Mouse (Mus musculus): Measurements from ENCODE around the gene Atg5. TPM values are rescaled to one million over a fixed set of nuclear protein-coding genes. Genes with fewer than 3 reads are reported as not detected.
"Not testable (repeated sequence)": the region's sequence is repeated elsewhere in the genome, so short reads cannot be mapped to it uniquely, and the experiment has no call there.

Gene Atg5
- polyA plus RNA-seq, 1 experiment from 2014 or later = 49.2 TPM

DNA sequence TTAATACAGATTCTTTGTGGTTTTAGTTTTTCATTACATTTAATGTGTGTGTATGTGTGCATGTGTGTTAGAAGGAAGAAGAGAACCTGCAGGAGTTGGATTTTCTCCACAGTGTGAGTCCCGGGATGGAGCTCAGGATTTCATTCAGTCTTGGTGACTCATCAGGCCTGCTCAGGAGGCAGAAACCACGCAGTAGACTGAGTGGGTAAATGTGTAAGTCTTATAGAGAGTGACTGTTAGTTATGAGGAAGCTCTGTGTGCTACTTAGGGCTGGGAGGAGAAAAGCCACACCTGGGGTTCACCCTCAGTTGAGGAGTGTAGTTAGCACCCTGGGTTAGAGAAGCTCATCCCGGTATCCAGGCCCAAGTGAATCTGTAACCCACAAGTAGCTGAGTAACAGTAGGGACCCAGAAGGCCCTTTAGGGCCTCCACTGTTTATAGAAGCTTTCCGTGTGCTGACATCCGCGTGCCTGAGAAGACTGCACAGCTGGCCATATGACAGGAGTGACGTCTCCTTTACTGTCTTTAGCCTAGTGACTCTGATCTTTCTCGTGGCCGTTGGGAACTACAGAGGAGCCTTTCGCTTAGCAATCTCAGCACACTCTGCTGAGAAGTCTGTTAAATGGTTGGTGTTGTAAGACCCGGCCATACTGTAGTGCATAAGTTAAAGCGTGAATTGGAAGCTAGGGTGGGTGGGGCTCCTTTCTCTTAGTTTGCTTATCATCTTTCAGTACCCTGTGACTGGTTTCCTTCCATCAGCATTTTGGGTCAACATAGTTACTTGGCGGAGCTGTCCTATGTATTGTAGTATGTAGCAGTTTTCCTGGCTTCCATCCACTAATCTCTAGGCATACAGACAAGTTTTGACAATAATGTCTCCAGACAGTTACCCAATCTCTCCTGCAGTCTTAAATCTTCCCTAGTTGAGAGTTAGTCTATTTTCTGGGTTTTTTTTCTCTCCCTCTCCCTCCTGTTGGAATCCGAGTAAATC is 48.4 kb downstream of the Atg5 start:
- 0 out of 2 replicates have a peak, but pooled peaks cover 3% of the 10 kb centered on the region for H3K36me3 ChIP-seq
- H3K4me2 ChIP-seq (replicated peaks) = no peak overlapping the region
- 0 out of 2 replicates have a peak, but pooled peaks cover 11% of the 10 kb centered on the region for H3K4me1 ChIP-seq
- no peak overlapping the region for H3K9ac ChIP-seq
- H3K27ac ChIP-seq = no peak overlapping the region
- 80% methylated on average over 14 of the region's 14 CpGs for WGBS
- no peak overlapping the region for H3K4me3 ChIP-seq
- no peaks in the 10 kb centered on the region for H3K27me3 ChIP-seq
- H3K9me3 ChIP-seq = no peaks in the 10 kb centered on the region
- no peak for ATAC-seq (ENCODE audit: insufficient number of reproducible peaks, insufficient read depth, low FRiP score, low TSS enrichment)

DNA sequence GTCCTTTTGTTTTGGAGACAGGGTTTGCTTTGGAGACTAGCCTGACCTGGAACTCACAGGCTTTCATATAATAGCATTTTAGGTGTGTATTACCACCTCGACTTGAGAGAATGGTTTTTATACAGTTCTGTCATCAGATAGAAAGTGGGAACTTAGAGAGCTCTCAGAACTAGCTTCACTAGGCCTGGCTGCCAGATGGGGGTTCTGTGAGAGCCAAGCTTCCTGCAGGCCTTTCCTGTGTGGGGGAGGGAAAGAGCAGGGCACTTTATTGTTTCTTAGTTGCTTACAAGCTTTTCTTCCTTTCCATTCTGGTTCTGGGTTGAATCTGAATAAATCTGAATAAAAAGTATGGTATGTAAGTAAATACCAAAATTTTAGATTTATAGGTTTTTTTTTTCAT is 54.0 kb downstream of the Atg5 start:
- H3K4me3 ChIP-seq = no peak overlapping the region
- H3K9ac ChIP-seq = no peak overlapping the region
- H3K4me2 ChIP-seq (replicated peaks) = no peak overlapping the region
- no peaks in the 10 kb centered on the region for H3K4me1 ChIP-seq
- 0 out of 2 replicates have a peak, but pooled peaks cover 3% of the 10 kb centered on the region for H3K36me3 ChIP-seq
- 42% methylated on average over 1 of the region's 1 CpGs for WGBS
- ATAC-seq (ENCODE audit: insufficient number of reproducible peaks, insufficient read depth, low FRiP score, low TSS enrichment) = no peak
- no peak overlapping the region for H3K27ac ChIP-seq
- H3K9me3 ChIP-seq = no peaks in the 10 kb centered on the region
- H3K27me3 ChIP-seq = no peaks in the 10 kb centered on the region

DNA sequence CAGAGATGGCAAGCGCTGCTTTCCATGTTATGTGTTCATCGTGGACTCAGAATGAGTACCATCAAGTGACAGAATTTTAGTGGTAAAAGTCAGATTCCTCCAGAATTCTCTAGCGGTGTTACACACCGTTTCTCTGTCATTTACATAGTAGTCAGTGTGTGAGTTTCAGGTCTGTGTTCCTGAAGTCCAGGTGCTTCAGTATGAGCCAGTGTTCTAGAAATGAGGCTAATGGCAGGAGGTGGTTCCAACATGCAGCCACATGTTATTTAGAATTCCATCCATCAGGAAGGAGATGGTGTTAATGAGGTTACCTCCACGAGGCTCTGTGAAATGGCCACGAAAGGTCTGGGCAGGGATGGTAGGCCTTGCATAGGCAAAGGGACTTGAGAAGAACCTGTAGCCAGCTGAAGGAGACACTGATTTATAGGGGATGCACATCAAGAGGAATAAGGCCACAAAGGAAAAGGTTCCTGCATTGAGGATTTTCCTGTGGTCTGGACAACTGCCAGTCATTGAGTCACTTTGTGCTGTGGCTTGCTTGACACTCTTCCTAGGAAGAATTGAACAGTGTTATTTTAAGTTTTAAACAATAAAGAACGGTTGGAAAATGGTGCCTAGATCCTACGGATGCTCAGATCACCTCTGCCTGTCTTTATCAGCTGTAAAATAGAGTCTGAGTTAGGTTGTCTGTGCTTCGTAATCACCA is 55.1 kb downstream of the Atg5 start:
- Histone ChIP-seq H3K9me3 (no peaks in the 10 kb centered on the region), H3K9ac (no peak overlapping the region), H3K4me2 (replicated peaks) (no peak overlapping the region), H3K36me3 (0 out of 2 replicates have a peak, but pooled peaks cover 3% of the 10 kb centered on the region), H3K4me1 (no peaks in the 10 kb centered on the region), H3K27me3 (no peaks in the 10 kb centered on the region), H3K4me3 (no peak overlapping the region), H3K27ac (no peak overlapping the region)
- ATAC-seq (ENCODE audit: insufficient number of reproducible peaks, insufficient read depth, low FRiP score, low TSS enrichment) = no peak
- 88% methylated on average over 9 of the region's 9 CpGs for WGBS

DNA sequence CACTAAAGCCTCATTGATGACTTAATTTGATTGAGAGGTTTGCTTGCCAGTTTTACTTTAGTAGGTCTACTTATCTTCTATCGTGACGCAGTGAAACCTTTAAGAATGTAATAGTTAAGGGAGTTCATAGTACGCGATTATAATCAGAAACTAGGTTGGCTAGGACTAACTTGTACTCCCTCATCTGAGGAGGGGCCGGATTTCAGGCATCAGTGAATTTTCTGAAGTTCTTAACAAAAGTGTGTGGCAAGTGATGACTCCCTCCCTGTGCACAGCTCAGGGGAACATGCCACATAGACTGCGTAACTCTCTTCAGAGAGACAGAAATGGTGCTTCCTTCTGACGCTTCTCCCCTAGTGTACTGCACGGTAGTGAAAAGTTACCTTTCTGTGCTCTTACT is 55.7 kb downstream of the Atg5 start:
- 88% methylated on average over 8 of the region's 8 CpGs for WGBS
- H3K27me3 ChIP-seq = no peaks in the 10 kb centered on the region
- H3K9me3 ChIP-seq = no peaks in the 10 kb centered on the region
- H3K4me3 ChIP-seq = no peak overlapping the region
- 0 out of 2 replicates have a peak, but pooled peaks cover 3% of the 10 kb centered on the region for H3K36me3 ChIP-seq
- ATAC-seq (ENCODE audit: insufficient number of reproducible peaks, insufficient read depth, low FRiP score, low TSS enrichment) = no peak
- no peak overlapping the region for H3K4me2 ChIP-seq (replicated peaks)
- H3K27ac ChIP-seq = no peak overlapping the region
- no peak overlapping the region for H3K9ac ChIP-seq
- H3K4me1 ChIP-seq = no peaks in the 10 kb centered on the region

DNA sequence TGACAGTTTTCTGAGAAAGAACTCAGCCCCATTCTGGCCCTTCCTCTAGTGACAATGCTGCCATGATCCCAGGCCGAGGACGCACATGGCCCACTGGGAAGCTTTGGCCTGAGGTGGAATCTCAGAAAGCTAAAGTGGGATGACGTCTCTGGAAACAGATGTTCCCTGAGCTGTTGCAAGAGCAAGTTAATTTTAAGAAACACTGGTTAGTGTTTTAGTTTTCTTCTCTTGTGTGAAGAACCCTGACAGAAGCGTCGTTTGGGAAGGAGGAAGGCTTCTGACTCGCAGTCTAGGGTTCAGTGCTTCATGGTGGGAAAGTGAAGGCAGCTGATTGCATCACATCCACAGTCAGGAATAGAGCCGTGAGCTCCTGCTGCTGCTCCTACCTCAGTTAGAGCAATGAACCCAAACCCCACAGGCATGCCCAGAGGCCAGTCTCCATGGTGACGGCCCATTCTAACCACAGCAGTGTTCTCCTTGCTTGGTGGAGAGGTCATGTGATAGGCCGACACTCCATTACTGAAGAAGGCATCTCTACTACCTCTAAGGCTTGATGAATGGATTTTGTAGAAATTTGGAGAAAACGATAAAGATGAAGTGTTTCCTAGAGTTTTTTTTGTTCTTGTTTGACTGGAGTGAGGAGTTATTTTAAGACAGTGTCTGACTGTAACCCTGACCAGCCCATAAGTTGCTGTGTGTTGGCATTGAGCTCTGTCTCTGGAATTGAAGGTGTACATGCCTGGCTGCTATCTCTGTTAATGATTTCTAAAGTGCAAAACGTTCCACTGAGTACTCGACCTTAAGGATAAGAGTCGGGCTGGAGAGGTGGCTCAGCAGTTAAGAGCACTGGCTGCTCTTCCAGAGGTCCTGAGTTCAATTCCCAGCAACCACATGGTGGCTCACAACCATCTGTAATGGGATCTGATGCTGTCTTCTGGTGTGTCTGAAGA is 57.7 kb downstream of the Atg5 start:
- no peaks in the 10 kb centered on the region for H3K27me3 ChIP-seq
- WGBS = 79% methylated on average over 13 of the region's 13 CpGs
- H3K9me3 ChIP-seq = no peaks in the 10 kb centered on the region
- H3K9ac ChIP-seq = no peak overlapping the region
- no peaks in the 10 kb centered on the region for H3K4me1 ChIP-seq
- H3K27ac ChIP-seq = no peak overlapping the region
- no peaks in the 10 kb centered on the region for H3K36me3 ChIP-seq
- H3K4me3 ChIP-seq = no peak overlapping the region
- ATAC-seq (ENCODE audit: insufficient number of reproducible peaks, insufficient read depth, low FRiP score, low TSS enrichment) = no peak
- H3K4me2 ChIP-seq (replicated peaks) = no peak overlapping the region

DNA sequence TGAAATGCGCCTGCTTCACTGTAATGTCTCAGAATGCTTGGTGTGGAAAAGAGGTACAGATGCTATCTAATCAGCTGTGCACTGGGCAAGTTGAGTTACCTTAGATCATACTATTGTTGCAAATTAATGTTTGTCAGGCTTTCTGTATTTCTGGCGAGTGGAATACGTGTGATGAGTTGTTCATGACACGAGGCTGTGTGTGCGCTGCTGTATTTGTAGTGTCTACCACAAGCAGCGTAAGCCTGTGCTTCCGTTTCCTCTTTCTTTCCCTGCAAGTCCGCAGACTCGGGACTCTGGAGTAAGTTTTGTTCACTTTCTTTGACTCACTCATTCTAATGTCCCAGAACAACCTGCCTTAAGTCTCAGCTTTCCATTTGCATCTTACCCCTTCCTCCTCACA is 58.9 kb downstream of the Atg5 start:
- Histone ChIP-seq H3K9me3 (no peaks in the 10 kb centered on the region), H3K4me2 (replicated peaks) (no peak overlapping the region), H3K27me3 (no peaks in the 10 kb centered on the region), H3K9ac (no peak overlapping the region), H3K27ac (no peak overlapping the region), H3K4me3 (no peak overlapping the region), H3K4me1 (no peaks in the 10 kb centered on the region), H3K36me3 (no peaks in the 10 kb centered on the region)
- 92% methylated on average over 9 of the region's 9 CpGs for WGBS
- no peak for ATAC-seq (ENCODE audit: insufficient number of reproducible peaks, insufficient read depth, low FRiP score, low TSS enrichment)

DNA sequence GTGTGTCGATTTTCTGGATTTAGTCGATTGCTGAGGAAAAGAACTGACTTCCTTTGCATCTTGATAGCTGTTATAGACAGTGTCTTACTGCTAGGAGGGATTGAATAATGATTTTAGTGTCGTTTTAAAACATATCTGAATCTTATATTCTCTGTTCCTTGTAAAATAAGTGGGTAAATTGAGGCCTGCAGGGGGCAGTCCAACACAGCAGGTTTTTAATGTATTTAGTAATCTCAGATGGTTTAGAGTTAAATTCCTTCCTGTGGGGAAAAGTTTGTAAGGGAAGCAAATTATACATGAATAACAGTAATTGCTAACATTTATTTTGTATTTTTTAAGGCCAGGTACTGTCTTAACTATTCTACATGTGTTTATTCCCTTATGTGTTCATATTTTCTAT is 60.2 kb downstream of the Atg5 start:
- 70% methylated on average over 3 of the region's 3 CpGs for WGBS
- Histone ChIP-seq H3K4me1 (no peaks in the 10 kb centered on the region), H3K4me2 (replicated peaks) (no peak overlapping the region), H3K27me3 (no peaks in the 10 kb centered on the region), H3K9me3 (no peaks in the 10 kb centered on the region), H3K36me3 (no peaks in the 10 kb centered on the region), H3K9ac (no peak overlapping the region), H3K4me3 (no peak overlapping the region), H3K27ac (no peak overlapping the region)
- no peak for ATAC-seq (ENCODE audit: insufficient number of reproducible peaks, insufficient read depth, low FRiP score, low TSS enrichment)

DNA sequence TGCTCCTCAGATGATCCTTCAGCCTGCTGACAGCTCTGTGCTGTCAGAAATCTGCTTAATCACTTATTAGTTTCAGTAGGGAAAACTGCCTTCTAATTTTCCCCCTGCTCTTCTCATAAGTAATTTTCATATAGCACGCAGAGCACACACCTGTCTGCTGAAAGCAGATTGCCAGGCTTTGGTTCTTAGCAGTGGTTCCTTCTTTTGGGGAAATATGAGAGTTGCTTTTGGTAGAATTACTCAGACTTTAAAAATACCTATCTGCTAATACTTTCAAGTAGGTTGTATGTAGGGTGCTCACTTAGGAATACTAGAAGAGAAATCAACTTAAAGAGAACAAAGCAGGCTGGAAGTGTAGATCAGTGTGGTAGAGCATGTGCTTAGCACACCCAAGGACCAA is 62.6 kb downstream of the Atg5 start:
- H3K27ac ChIP-seq = no peak overlapping the region
- no peaks in the 10 kb centered on the region for H3K4me1 ChIP-seq
- no peak overlapping the region for H3K9ac ChIP-seq
- no peak overlapping the region for H3K4me2 ChIP-seq (replicated peaks)
- H3K27me3 ChIP-seq = no peaks in the 10 kb centered on the region
- ATAC-seq (ENCODE audit: insufficient number of reproducible peaks, insufficient read depth, low FRiP score, low TSS enrichment) = no peak
- 91% methylated on average over 1 of the region's 1 CpGs for WGBS
- no peaks in the 10 kb centered on the region for H3K36me3 ChIP-seq
- no peaks in the 10 kb centered on the region for H3K9me3 ChIP-seq
- H3K4me3 ChIP-seq = no peak overlapping the region

DNA sequence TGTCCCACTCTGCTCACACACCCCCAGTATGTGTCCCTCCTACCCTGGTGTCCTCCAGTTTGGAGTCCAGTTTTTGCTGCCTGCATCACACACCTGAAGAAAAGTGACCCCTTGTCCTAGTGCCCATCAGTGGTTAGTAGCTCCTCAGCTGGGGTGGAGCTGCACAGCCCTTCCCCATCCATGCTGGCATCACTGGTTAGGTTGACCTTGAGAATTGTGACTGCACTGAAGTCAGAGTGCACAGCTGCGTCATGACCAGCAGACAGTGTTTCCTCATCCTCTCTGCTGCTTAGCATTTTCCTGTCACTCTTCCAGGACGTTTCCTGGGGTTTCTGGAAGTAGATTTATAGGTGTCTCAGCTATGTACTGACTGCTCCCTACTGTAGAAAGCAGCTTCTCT is 63.3 kb downstream of the Atg5 start:
- Histone ChIP-seq H3K9me3 (no peaks in the 10 kb centered on the region), H3K27ac (no peak overlapping the region), H3K36me3 (no peaks in the 10 kb centered on the region), H3K9ac (no peak overlapping the region), H3K4me2 (replicated peaks) (no peak overlapping the region), H3K27me3 (no peaks in the 10 kb centered on the region), H3K4me3 (no peak overlapping the region), H3K4me1 (no peaks in the 10 kb centered on the region)
- WGBS = 76% methylated on average over 2 of the region's 2 CpGs
- no peak for ATAC-seq (ENCODE audit: insufficient number of reproducible peaks, insufficient read depth, low FRiP score, low TSS enrichment)

DNA sequence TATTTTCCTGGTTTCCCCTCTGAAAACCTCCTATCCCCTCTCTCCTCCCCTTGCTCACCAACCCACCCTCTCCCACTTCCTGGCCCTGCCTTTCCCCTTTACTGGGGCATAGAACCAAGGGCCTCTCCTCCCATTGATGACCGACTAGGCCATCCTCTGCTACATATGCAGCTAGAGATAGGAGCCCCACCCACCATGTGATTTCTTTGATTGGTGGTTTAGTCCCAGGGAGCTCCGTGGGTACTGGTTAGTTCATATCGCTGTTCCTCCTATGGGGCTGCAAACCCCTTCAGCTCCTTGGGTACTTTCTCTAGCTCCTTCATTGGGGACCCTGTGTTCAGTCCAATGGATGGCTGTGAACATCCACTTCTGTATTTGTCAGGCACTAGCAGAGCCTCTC is 64.5 kb downstream of the Atg5 start:
- ATAC-seq (ENCODE audit: insufficient number of reproducible peaks, insufficient read depth, low FRiP score, low TSS enrichment); H3K9me3 ChIP-seq; H3K27me3 ChIP-seq; H3K36me3 ChIP-seq; H3K9ac ChIP-seq; H3K4me1 ChIP-seq; H3K4me3 ChIP-seq; H3K27ac ChIP-seq; H3K4me2 ChIP-seq (replicated peaks): not testable (repeated sequence)
- 96% methylated on average over 3 of the region's 3 CpGs for WGBS

DNA sequence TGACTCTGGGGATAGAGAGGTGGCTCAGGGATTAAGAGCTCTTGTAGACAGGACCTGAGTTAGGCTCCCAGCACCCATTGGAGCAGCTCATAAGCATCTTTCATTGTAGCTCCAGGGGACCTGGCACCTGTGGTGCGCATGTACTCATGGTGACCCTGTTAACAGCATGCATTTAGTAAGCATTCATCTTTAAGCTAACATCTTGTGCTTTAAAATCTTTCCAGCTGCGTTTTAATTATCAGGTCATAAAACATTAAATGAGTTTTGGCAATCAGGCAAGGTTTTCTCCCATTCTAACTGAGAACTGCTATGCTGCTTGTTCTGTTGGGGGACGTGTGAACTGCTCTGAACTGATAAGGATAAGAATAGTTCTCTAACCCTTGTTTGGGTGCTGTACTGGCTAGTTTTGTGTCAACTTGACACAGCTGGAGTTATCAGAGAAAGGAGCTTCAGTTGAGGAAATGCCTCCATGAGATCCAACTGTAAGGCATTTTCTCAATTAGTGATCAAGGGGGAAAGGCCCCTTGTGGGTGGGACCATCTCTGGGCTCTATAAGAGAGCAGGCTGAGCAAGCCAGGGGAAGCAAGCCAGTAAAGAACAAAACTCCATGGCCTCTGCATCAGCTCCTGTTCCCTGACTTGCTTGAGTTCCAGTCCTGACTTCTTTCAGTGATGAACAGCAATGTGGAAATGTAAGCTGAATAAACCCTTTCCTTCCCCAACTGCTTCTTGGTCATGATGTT is 68.7 kb downstream of the Atg5 start:
- 89% methylated on average over 3 of the region's 3 CpGs for WGBS
- H3K4me2 ChIP-seq (replicated peaks); H3K27ac ChIP-seq; H3K4me3 ChIP-seq; H3K36me3 ChIP-seq; H3K9ac ChIP-seq; H3K27me3 ChIP-seq; ATAC-seq (ENCODE audit: insufficient number of reproducible peaks, insufficient read depth, low FRiP score, low TSS enrichment); H3K9me3 ChIP-seq; H3K4me1 ChIP-seq: not testable (repeated sequence)
